Mouse (Mus musculus): ENCODE measurements around the gene Fnd3c2.
A peak's percentile ranks its signal among the peaks of the same experiment; 100 is the strongest.
"Not testable (repeated sequence)": the region's sequence is repeated elsewhere in the genome, so short reads cannot be mapped to it uniquely, and the experiment has no call there.

The Fnd3c2 gene

DNA sequence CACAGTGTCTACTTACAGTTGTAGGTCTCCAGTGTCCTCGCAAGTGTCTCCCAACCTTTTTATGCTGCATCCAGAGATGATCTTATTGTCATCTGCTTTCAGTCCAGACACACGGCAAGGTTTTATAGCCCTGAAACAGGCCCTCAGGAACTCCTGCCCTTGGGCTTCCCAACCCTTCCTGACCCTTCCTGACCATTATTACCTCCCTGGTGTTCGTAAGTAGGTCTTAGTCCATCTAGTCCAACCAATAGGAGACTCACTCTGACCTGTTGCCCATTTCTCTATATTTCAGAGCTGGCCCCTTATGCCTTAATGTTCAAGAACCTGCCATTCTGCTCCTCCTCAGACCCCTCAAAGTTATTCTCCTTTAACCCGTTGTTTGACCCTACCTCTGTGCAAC, at the start of gene Fnd3c2:
TSS of gene Fnd3c2 (minus strand) at position 101 of the 400 bp plus-strand sequence.
- DNase-seq: no peak

DNA sequence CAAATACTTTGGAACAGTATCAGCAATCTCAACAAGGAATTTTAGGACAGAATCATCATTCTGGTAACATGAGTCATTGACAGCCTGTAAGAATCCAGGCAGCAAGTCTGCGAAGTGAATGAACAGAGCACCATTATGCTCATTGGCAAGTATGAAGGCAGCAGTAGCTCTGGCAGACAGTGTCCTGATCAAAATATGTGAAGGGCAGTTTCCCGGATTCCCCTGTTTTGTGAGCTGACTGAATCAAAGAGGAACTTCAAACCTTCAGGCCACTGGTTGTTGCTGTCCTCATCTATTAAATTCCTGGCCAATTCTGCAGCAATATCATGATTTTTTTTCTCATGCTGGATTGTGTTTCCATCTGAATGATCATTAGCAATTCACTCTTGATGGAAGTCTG, 29.3 kb upstream of the Fnd3c2 start:
- DNase-seq: no peak

DNA sequence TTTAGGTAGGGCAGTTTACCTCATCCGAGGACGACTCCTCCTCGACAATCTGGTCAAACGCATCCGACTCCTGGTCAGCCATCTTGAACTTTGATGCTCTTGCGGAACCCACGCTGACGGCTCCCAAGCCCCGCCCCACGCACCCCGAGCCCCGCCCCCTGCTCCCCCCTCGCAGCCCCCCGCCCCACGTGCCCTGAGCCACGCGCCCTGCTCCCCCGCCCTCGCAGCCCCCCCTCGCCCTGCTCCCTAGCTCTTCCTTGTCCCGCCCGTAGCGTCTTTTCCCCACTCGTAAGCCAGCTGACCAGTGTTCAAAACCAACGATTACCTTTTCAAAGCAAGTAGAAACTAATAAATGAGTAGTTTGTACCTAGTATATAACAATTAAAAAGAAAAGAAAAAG, 34.1 kb downstream of the Fnd3c2 start, which contains the start of gene Taf9b:
TSS of gene Taf9b (minus strand) at position 101 of the 400 bp plus-strand sequence.
- DNase-seq: no peak

DNA sequence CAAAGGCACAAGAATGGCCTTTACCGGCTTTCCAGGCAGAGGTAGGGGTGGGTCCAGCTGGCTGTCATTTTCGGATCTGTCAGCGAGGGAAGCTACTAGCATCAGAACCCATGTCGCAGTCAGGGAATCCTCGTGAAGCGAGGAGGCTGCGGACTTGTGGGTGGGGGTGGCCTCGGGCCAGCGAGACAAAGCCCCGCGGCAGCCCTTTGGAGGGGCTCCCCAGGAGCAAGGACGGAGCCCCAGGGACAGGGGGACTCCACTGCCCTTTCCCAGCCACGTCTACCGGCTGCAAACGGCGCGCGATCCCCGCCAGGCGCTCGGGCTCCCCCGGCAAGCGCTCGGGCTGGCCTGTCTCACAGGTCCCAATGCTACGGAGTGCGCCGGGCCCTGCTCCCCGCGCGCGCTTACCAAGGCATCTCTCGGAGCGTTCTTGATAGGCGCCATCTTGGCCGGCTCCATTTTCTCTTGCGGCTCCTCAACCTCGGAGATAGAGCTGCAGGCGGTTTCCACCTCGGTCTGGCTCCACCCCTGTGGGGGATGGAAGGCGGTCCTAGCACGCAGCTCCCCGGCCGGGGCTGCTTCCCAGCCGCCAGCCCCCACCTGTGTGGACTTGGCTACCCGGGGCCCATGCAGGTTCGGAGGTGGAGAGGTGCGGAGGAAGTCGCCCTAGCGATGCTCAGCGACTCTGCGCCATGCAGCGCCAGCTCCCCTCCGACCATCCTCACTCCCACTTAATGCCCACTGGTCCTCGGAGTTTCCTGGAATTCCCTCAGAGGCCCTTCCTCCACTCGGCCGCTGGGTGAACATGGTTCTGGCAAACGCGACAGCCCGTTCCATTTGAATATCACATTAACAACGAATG, 35.8 kb downstream of the Fnd3c2 start:
- peak; percentile 74 for DNase-seq

DNA sequence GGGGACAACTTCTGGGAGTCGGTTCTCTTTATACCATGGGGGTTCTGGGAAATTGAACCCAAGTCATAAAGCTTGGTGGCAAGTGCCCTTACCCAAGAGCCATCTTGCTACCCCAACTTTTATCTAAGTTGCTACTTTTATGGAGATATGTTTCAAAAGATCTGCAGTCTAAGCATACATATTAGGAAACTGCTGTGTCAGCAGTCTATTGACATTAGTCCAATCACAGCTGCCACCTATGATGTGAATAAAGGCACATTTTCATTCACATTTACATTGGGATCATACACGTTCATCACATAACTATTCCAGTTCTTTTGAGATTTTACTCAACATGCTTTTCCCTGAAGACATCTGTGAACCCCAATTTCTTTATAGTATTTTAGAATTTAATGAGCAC, 46.1 kb downstream of the Fnd3c2 start:
- no peak for DNase-seq

DNA sequence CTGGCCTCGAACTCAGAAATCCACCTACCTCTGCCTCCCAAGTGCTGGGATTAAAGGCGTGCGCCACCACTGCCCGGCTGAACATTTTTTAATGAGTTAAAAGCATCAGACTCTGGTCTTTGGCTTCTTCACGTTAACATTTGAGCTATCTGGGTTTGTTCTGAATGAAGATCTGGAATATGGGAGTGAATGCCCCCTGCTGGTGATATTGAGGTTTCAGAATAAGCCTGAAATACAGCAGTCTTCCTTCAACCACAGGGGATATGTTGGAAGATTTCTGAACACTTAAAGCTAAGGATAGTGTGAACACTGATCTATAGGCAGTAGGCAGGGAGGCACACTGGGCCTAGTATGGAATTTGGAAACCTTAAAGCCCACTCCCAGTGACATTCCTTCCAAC, 56.3 kb downstream of the Fnd3c2 start:
- DNase-seq: peak; percentile 19

DNA sequence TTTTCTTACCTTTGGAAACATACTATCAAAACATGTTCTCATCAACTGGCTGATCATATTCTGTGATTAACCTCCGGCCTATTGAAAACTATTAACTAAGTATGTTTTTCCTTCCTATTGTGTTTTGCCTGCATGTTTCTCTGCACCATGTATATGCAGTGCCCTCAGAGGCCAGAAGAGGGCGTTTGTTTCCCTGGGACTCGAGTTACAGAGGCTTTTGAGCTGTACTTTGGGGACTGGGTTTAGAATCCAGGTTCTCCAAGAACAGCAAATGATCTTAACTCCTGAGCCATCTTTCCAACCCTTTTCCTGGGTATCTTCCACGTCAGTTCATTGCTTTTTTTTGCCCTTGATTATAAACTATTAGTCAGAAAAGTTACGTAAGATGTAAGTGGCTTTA, 57.9 kb downstream of the Fnd3c2 start:
- DNase-seq: peak; percentile 15

DNA sequence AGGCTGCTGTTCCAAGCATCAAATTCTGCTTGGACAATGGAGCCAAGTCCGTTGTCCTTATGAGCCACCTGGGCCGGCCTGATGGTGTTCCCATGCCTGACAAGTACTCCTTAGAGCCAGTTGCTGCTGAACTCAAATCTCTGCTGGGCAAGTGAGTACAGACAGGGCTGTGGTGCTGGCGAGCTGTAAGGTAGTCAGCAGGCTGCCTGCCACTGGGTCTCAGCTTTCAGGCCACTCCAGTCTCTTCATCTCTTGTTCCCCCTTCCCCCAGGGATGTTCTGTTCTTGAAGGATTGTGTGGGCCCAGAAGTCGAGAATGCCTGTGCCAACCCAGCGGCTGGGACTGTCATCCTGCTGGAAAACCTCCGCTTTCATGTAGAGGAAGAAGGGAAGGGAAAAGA, 60.8 kb downstream of the Fnd3c2 start:
- not testable (repeated sequence) for DNase-seq

DNA sequence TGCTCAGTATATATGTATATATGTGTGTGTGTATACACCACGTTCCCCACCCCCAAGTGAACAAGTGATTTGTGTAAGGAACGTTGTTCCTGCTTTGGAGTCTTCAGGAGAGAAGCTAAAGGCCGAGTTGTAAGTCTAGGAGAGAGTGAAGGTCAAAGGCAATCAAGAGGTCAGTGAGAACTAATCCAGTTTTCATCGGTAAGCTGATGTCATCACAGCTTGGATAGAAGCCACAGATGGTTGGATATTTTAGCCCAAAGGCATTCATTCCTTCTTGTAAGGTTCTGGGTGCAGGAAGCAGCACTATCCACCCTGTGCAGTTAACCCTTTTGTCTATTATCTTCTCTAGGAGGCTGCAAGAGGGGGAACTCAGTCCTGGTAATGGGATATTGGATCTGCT, 65.1 kb downstream of the Fnd3c2 start:
- DNase-seq: no peak

DNA sequence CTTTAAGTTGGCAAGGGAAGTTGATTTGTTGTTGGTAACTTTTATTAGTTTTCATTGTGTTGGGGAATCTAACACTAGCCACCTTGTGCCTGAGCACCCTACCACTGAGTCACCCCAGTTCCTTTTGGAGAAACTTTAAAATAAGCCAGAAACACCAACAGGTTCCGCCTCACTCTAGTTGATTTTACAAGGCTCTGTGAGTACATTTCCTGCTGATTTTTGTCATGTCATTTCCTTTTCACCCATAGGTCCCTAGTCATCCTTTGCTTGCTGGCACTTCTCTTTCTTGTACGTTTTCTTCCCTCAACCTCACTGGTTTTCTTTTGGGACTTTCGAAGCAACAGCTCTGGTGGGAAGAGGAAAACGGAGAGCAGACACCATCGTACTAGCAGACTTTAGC, 65.8 kb downstream of the Fnd3c2 start:
- no peak for DNase-seq

DNA sequence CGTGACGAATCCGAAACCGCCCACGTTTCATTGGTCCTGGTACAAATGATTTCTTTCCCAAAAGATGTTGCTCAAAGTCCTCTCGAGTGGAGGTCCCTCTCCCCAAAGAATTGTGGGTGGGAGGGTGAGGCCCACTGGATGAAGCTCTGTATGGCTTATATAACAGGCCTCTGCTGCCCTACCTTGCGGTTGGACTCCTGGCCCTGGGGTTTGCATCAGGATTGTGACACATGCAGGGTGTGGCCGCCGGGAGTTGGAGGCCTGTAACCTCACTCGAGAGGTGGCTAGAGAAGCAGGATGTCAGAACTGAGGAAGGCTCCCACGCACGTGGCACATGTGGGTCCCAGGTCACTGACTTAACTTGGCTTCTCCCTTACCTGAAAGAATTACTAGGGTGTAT, 67.4 kb downstream of the Fnd3c2 start:
- DNase-seq: peak; percentile 52

DNA sequence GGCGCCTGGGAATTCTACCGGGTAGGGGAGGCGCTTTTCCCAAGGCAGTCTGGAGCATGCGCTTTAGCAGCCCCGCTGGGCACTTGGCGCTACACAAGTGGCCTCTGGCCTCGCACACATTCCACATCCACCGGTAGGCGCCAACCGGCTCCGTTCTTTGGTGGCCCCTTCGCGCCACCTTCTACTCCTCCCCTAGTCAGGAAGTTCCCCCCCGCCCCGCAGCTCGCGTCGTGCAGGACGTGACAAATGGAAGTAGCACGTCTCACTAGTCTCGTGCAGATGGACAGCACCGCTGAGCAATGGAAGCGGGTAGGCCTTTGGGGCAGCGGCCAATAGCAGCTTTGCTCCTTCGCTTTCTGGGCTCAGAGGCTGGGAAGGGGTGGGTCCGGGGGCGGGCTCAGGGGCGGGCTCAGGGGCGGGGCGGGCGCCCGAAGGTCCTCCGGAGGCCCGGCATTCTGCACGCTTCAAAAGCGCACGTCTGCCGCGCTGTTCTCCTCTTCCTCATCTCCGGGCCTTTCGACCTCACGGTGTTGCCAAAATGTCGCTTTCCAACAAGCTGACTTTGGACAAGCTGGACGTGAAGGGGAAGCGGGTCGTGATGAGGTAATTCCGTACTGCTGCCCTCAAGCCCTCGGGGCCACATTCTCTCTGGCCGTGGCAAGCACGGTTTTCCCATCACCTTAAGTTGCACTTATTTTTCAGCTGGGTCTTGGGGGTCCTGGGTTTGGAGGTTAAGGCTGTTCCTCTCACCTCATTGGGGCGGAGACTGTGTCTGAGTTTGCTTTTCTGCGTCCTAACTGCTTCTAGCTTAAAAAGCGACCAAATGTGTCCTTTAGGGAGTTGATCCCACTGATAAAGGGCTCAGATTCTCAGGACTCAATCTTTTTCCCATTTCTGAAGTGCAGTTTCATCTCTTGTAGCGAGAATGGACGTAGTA, 68.2 kb downstream of the Fnd3c2 start, which contains the start of gene Pgk1:
TSS of gene Pgk1 (plus strand) at position 388 of the 937 bp plus-strand sequence.
- peak; percentile 95 for DNase-seq

DNA sequence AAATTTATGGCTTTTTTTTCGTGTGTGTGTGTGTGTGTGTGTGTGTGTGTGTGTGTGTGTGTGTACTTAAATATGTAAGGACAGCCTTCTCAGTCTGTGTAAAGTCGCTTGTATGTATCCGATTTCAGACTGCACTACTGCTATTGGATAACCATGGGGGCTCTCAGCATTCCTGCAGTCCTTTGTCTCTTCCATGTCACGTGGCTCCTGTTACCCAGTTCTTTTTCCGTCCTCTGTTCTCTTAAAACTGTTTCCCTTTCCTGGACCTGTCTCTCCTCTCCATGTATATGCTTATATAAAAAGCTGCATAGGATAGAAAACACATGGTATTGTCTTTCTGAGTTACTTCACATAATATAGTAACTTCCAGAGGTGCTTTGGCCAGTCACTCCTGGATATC, 69.5 kb downstream of the Fnd3c2 start:
- DNase-seq: no peak
